Mouse (Mus musculus) megakaryocyte, embryonic 14.5 days (primary cell): ENCODE results near the gene Lrmp.

Experiments used
- FLI1 ChIP-seq: IDR thresholded peaks from 2 replicates; pipeline ENCODE4 v1.6.1; 2012; ENCODE audit warnings: low read length, inconsistent platforms, mixed read lengths
- GATA1 ChIP-seq: IDR thresholded peaks from 3 replicates; pipeline ENCODE4 v1.6.1; 2012; ENCODE audit warnings: mixed read lengths, low read length, inconsistent platforms, borderline replicate concordance

DNA sequence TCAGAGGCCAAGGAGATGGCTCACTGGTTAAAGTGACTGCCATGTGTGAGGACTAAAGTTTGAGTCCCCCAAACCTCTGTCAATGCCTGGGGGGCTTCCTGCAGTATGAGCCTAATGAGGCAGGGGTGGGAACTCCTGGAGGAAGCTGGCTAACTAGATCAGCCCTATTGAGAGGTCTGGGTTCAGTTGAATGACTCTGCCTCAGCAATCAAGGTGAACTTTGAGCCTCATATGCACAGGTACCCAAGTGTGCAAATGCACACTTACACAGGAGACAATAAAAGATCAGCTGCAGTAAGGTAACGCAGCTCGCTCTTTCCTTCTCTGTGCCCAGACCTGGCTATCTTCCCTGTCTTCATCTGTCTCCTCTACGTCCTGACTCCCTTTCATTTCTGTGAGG is 77.6 kb downstream of the Lrmp start:
- TF ChIP-seq FLI1 (no peak), GATA1 (no peak)
